Mouse (Mus musculus) neutrophil, adult 83 days (primary cell): ENCODE results near the gene Tenm1. TPM values are rescaled to one million over a fixed set of nuclear protein-coding genes. Genes with fewer than 3 reads are reported as not detected.

Experiments used
- total RNA-seq, 2 experiments: library from RNA; stranded (reverse); gene quantifications; one replicate each; pipeline ENCODE4 v1.2.4; 2023

Gene Tenm1
- not detected for total RNA-seq

GRCm38 (mm10) chrX:43428855-43429263 lies at the start of gene Tenm1:
Gene Tenm1, minus strand, starts transcription at chrX:43429126.

GRCm38 (mm10) chrX:42502291-42503043 lies 926.5 kb downstream of the Tenm1 start, which contains the start of gene Sh2d1a:
Gene Sh2d1a, plus strand, starts transcription at chrX:42502453.

GRCm38 (mm10) chrX:42489446-42489845 lies 939.5 kb downstream of the Tenm1 start, which contains the start of gene Tex13c2:
Gene Tex13c2, plus strand, starts transcription at chrX:42489691.

Other genes starting within 250 kb of the Tenm1 start
- gene Tex13c1, start 162.0 kb upstream of the Tenm1 start, total RNA-seq: not detected